Mouse (Mus musculus) CD4-positive helper T cell, adult 2 months (primary cell): ENCODE data around the gene Pcsk4.
A peak's percentile ranks its signal among the peaks of the same experiment; 100 is the strongest.

Source experiments
- DNase-seq: peaks from one replicate; pipeline ENCODE4 v3.0.0-alpha.2; 2012; ENCODE audit warnings: low read depth, missing footprints, low spot score

Gene Pcsk4

DNA sequence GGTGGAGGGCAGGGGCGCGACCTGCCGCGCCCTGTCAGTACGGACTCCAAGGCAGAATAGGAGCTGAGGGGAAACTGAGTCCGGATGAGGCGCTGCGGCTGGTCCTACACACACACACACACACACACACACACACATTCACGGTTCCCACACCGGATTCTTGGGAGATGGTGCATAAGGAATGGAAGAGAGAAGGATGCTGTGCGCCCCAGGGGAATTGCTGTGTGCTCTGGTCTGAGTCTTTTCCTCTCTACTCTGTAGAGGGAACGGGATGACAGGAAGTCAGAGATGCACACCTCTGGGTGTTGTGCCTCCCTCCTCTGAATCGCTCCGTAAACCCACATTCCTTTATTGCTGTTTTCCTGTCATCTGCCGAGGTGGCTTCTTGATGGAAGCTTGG lies 30.0 kb downstream of the Pcsk4 start:
- DNase-seq = no peak

GRCm38 (mm10) chr10:80298571-80299281 lies 30.6 kb downstream of the Pcsk4 start:
- DNase-seq = no peak

DNA sequence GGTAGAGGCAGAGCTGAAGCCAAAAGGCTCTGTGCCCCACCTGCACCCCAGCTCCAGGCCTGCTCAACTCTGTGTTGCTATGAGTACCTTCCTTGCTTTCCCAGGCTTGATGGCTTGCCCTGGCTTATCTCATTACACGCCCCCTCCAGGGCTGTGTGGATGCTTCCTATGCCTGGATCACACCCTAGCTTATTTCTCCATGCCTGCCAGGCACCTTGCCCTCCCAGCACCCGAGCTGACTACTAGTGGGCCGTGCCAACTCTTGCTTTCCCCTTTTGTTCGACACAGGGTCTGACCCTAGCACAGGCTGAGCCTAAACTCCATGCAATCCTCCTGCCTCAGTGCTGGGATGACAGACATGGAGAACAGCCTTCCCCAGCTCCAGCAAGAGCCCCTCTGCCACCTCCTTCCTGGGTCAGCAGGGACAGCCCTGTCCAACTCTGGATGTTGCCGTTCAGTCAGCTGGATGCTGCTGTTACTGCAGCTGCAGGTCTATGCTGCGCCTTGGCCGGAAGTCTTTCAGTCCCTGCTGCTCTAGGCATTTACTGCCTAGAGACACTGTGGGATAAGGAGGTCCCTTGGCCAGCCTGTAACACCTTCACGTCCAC lies 31.7 kb downstream of the Pcsk4 start:
- DNase-seq = no peak

- no peak for DNase-seq
These were observed 32.5 kb downstream of the Pcsk4 start for GRCm38 (mm10) chr10:80296824-80297223.

DNA sequence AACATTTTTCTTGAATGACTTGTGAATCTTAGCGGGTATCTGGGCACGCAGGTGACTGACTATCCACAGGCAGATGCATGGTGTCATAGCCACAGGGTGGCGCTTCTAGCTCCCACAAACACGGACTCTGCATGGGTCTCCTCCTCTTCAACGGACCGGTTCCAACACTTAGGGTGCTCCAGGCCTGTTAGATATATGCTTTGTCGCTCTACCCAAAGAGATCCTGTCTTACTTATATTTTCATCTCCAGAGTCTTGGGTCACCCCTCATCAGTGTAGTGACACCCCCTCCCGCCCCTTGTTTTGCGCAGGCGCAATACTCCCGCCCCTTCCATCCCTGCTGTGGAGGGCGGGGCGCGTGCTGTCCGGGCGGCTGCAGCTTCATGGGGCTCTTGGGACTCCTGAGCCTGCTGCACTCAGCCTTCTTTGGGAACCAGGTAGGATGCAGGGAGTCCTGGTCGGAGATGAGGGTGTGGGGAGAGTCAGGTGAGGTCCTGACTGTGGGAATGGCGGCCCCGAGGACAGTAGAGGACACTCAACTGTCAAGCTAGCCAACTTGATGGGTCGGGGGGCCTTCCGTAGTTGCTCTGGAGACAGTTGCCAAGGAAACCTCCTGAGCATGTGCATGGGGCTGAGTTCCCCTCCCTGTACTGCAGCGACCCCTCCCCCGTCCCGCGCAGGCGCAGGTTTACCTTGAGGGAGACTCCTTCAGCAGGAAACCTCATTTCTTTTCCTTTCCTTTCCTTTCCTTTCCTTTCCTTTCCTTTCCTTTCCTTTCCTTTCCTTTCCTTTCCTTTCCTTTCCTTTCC lies 33.5 kb downstream of the Pcsk4 start, which contains the start of gene Apc2:
Apc2 (plus strand) TSS at position 360 of the 808 bp plus-strand sequence.
- DNase-seq = peak; percentile 83

DNA sequence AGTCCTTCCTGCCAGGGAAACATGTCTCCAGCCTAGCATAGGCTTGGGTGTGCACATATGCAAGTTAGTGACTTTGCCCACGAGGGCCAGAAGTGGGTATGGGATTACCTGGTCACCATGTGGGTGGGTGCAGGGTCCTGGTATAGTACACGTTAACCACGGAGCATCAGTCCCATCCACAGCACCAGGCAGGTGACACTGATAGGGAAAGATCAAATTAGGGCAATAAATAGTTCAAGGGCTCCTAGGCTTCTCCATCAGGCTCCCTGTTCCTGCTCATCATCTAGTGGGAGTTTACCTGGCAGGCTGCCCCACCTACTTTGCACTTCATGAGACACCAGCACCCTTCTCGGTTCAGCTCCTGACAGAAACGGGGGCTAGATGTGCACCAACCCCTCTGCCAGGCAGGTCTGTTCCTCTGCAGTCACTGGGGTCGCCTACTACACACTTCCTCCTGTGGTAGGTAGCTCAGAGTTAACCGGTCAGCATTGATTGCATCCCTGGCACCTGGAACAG lies 34.5 kb downstream of the Pcsk4 start:
- DNase-seq = no peak

GRCm38 (mm10) chr10:80294311-80294710 lies 35.0 kb downstream of the Pcsk4 start:
- no peak for DNase-seq

GRCm38 (mm10) chr10:80293325-80293724 lies 36.0 kb downstream of the Pcsk4 start:
- DNase-seq = peak; percentile 43

DNA sequence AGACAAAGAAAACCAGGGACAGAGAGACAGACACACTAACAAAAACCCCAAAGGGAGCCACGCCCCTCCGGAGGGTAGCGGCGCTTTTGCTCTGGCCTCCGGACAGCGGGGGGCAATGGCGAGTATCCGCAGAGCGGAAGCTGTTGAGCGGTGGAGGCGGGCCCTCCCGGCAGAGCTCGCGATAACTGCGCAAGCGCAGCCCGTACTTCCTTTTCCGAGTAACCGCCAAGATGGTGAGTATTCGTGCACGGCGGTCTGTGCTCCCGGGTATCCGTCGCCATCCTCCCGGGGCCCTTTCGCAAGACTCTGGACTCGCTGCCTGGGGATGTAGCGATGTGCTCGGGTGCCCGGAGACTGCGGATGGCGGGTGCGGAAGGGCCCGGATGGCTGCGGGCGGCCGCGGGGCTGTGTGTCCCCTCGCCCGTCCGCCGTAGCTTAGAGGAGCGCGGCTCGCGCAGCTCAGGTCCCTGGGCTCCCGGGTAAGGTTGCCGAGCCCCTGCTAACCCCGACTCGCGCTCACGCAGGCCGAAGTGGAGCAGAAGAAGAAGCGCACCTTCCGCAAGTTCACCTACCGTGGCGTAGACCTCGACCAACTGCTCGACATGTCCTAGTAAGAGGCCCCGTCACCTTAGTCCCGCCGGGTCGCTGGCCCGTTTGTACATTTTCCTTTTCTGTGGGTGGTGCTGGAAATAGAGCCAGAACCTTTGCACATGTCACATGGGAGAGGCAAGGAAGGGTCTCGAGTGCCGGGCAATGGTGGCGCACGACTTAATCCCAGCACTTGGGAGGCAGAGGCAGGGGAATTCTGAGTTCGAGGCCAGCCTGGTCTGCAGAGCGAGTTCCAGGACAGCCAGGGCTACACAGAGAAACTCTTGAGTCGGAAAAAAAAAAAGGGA lies 36.8 kb downstream of the Pcsk4 start, which contains the start of gene Rps15:
Rps15 (plus strand) TSS at position 203 of the 896 bp plus-strand sequence.
- DNase-seq = peak; percentile 96

DNA sequence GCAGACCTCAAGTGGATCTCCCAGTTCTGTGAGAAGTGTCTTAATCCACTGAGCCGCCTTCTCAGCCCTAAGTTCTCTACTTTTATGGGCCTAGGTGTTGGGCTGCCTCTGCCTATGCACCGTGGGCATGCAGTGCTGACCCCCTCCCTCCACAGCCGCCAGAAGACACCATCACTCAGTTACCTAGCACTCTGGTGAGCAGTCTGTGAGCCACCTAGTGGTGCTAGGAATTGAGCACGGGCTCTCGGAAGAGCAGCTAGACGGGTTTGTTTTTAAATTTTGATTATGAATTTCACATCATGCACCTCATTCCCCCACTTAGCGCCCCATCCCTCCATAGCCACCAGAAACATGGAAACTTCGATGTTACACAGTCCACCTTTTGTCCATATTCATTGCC lies 40.6 kb downstream of the Pcsk4 start:
- DNase-seq = no peak

- DNase-seq = no peak
These were observed 41.2 kb downstream of the Pcsk4 start for GRCm38 (mm10) chr10:80288097-80288496.

DNA sequence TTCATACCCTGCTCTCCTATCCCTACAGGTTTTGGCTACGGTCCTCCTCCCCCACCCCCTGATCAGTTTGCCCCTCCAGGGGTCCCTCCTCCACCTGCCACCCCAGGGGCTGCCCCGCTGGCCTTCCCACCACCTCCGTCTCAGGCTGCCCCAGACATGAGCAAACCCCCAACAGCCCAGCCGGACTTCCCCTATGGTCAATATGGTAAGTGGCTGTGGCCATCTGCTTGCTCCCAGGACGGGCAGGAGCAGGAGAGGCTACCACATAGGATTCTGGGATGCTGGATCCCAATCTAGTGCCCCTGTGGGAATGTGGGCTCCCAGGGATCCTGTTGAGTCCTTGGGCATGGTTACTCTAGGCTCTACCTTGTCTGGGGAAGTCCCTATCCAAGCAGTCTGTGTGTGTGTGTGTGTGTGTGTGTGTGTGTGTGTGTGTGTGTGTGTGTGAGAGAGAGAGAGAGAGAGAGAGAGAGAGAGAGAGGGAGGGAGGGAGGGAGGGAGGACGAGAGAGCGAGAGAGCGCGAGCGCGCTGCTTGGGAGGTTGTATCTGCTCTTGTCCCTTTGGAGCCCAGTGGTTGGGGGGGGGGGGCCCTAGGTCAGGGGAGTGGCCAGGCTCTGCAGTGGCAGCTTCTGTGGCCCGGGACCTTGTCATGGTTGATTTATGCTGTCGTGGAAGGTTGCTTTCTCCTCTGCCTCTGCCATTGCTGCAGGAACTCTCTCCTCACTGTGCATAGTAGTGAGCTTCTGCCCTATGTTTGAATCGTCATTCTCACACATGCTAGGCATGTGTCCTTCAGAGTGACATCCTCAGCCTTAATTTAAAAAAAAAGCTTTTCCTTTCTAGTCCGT lies 43.9 kb downstream of the Pcsk4 start:
- DNase-seq = no peak

GRCm38 (mm10) chr10:80282481-80283441 lies 46.5 kb downstream of the Pcsk4 start:
- DNase-seq = no peak

DNA sequence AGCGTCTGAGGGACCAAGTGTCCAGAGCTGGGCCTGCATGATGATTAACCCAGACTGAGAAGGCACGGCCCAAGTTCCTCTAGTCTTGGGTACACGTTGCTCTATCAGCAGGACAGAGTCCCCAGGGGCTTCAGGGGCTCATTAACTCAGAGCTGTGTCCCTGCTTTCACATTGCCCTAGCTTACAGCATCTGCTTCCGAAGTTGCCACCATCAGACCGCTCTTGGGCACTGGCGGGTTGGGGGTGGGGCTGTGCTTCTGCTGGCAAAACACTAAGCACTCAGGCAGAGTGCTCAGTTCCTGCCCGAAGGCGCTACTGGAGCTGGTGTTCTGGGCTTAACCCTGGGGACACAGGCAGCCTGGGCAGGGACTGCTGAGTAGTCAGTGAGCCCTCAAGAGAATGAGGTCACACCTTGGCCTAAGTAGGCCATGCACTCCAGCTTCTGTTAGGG lies 47.4 kb downstream of the Pcsk4 start:
- DNase-seq = no peak

- no peak for DNase-seq
These were observed 48.0 kb downstream of the Pcsk4 start for GRCm38 (mm10) chr10:80281304-80281703.

DNA sequence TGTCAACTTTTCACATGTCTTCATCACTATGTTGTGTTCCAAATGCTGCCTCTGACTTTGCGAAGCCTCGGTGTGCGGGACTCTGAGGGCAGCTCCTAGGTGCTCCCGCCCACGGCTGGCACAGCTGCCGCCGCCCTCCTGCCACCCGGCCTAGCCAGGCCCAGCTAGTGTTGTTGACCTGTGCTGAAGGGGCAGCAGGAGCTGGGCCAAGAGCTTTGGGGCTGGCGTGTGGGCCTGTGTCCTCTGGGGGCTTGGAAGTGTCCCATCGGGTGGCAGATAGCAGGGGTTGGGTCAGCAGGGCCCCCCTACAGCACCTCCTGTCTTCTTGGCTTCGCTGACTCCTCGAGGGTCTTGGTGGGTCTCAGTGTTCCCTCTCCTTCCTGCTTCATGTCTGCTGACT lies 50.0 kb downstream of the Pcsk4 start:
- DNase-seq = no peak

DNA sequence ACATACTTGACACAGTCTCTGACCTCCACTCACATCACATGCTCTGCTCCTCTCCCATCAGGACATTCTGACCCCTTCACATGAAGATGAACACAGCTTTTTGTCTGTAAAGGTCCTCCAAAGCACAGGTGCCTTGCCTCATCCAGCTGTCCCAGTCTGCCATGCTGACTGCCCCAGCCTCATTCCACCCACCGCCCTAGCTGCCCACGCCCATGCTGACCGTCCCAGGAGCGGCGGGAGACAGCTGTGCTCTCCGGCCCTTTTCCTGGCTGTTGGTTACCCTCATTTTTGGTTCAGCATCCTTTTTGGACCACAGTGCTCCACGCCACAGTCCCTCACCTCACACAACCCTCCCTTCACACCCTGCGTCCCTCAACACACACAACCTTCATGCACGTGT lies 50.9 kb downstream of the Pcsk4 start:
- no peak for DNase-seq

DNA sequence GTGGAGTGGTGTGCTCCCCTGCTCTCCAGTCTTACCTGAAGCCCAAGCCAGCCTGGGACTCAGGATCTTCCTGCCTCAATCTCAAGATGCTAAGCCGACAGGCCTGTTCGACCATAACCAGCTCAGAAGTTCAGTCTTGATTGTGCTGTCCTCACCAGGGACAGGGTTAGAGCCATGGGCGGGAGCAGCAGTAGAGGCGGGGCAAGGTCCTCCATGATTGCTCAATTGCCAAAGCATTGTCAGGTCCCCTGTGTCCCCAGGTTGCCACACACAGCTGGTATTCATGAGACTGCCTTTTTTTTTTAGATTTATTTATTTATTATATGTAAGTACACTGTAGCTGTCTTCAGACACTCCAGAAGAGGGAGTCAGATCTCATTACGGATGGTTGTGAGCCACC lies 53.1 kb downstream of the Pcsk4 start:
- no peak for DNase-seq

DNA sequence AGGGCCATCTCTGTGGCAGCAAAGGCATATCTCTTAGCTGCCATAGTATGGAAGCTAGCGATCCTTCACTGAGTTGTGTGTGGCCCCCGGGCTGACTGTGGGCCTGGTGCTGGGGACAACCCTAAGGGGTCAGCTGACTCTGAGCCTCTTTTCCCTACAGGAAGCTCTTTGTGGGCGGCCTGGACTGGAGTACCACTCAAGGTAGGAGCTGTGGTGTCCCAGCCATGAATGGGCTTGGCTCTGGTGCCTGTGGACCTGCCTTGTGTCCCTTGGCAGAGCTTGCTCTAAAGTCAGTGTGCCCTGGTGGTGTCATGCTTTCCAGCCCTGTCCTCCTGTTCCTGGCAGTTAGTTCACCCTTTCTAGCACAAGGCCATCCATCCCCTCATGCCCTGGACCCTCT lies 55.5 kb downstream of the Pcsk4 start:
- no peak for DNase-seq
